Mouse (Mus musculus) kidney, embryonic 16.5 days (tissue): ENCODE results near the gene Tnfrsf11a. TPM values are rescaled to one million over a fixed set of nuclear protein-coding genes. Genes with fewer than 3 reads are reported as not detected.
"Not testable (repeated sequence)": the region's sequence is repeated elsewhere in the genome, so short reads cannot be mapped to it uniquely, and the experiment has no call there.

Experiments used
- ATAC-seq: fragments of 200-750 bp; cut with Nextera tagmentation; 2 replicates; pipeline ENCODE4 v1.8.0; 2017; ENCODE audit warnings: moderate TSS enrichment; ENCODE audit not compliant: low FRiP score, low TSS enrichment
- H3K27ac ChIP-seq: fragments of 300-500 bp; sonication (generic); 2 replicates; pipeline ENCODE4 v1.5.1; 2014; ENCODE audit warnings: low read length
- H3K27me3 ChIP-seq: fragments of 300-500 bp; sonication (generic); 2 replicates; pipeline ENCODE4 v1.6.1; 2014; ENCODE audit warnings: low read length, control low read depth, mixed read lengths; ENCODE audit not compliant: insufficient read depth
- H3K36me3 ChIP-seq: fragments of 300-500 bp; sonication (generic); 2 replicates; pipeline ENCODE4 v1.6.1; 2014; ENCODE audit warnings: low read length, control low read depth, mixed read lengths; ENCODE audit not compliant: insufficient read depth
- H3K4me1 ChIP-seq: fragments of 300-500 bp; sonication (generic); 2 replicates; pipeline ENCODE4 v1.6.1; 2014; ENCODE audit warnings: low read length, control low read depth, mixed read lengths; ENCODE audit not compliant: insufficient read depth
- H3K4me2 ChIP-seq: fragments of 300-500 bp; sonication (generic); replicated peaks from 2 replicates; pipeline ENCODE4 v1.6.1; 2014; ENCODE audit warnings: low read depth, low read length
- H3K4me3 ChIP-seq: fragments of 300-500 bp; sonication (generic); 2 replicates; pipeline ENCODE4 v1.5.1; 2014; ENCODE audit warnings: mild to moderate bottlenecking, low read length
- H3K9ac ChIP-seq: fragments of 300-500 bp; sonication (generic); replicated peaks from 2 replicates; pipeline ENCODE4 v1.6.1; 2014; ENCODE audit warnings: low read length
- H3K9me3 ChIP-seq: fragments of 300-500 bp; sonication (generic); 2 replicates; pipeline ENCODE4 v1.6.1; 2016; ENCODE audit warnings: low read length, control low read depth
- WGBS: fragments of 180-500 bp; shearing (Covaris S2); extraction: QIAGEN DNeasy Blood & Tissue Kit; methylation state at CpG from one replicate; pipeline ENCODE4 v1.1.7; 2014; 5-methylcytosine and 5-hydroxymethylcytosine counted together
- polyA plus RNA-seq: library from polyadenylated mRNA; unstranded; fragments of >200 nt; fragmentation: Nextera tagmentation; extraction: Ambion mirVana; gene quantifications from 2 replicates; pipeline ENCODE4 v1.2.1, GENCODE M21; 2015

The Tnfrsf11a gene
- polyA plus RNA-seq, 1 experiment from 2014 or later, result 1.3 TPM

GRCm38 (mm10) chr1:105805565-105805964, 25.0 kb downstream of the Tnfrsf11a start:
- Histone ChIP-seq H3K36me3 (no peaks in the 10 kb centered on the region), H3K27me3 (no peaks in the 10 kb centered on the region), H3K4me1 (no peaks in the 10 kb centered on the region), H3K9me3 (no peaks in the 10 kb centered on the region), H3K4me2 (no peak overlapping the region), H3K4me3 (no peak overlapping the region), H3K27ac (no peak overlapping the region), H3K9ac (no peak overlapping the region)
- 84% methylated on average over 4 of the region's 4 CpGs for WGBS
- ATAC-seq, result no peak

GRCm38 (mm10) chr1:105807028-105807722, 26.7 kb downstream of the Tnfrsf11a start:
- Histone ChIP-seq H3K36me3 (no peaks in the 10 kb centered on the region), H3K4me3 (no peak overlapping the region), H3K27ac (no peak overlapping the region), H3K9ac (no peak overlapping the region), H3K27me3 (no peaks in the 10 kb centered on the region), H3K4me2 (no peak overlapping the region), H3K9me3 (no peaks in the 10 kb centered on the region), H3K4me1 (no peaks in the 10 kb centered on the region)
- 86% methylated on average over 10 of the region's 10 CpGs for WGBS
- ATAC-seq, result no peak

GRCm38 (mm10) chr1:105812027-105812426, 31.5 kb downstream of the Tnfrsf11a start:
- not testable (repeated sequence) for ATAC-seq, H3K27ac ChIP-seq, H3K4me3 ChIP-seq, H3K4me2 ChIP-seq, H3K4me1 ChIP-seq, H3K36me3 ChIP-seq, H3K9me3 ChIP-seq, H3K27me3 ChIP-seq, H3K9ac ChIP-seq

- Histone ChIP-seq H3K9ac (no peak overlapping the region), H3K4me1 (peaks cover 10% of the 10 kb centered on the region; the same call in 1 of the 2 replicates), H3K4me2 (0 out of 2 replicates have a peak overlapping the region, but pooled peaks have one; percentile 13), H3K4me3 (no peak overlapping the region), H3K27ac (no peak overlapping the region), H3K9me3 (no peaks in the 10 kb centered on the region), H3K27me3 (no peaks in the 10 kb centered on the region), H3K36me3 (no peaks in the 10 kb centered on the region)
- 59% methylated on average over 20 of the region's 20 CpGs for WGBS
- peak; percentile 55 for ATAC-seq
These were observed 32.6 kb downstream of the Tnfrsf11a start for GRCm38 (mm10) chr1:105812960-105813708.

GRCm38 (mm10) chr1:105813709-105814061, 33.2 kb downstream of the Tnfrsf11a start:
- Histone ChIP-seq H3K9me3 (no peaks in the 10 kb centered on the region), H3K4me2 (0 out of 2 replicates have a peak overlapping the region, but pooled peaks have one; percentile 13), H3K27ac (no peak overlapping the region), H3K4me1 (peaks cover 10% of the 10 kb centered on the region; the same call in 1 of the 2 replicates), H3K9ac (no peak overlapping the region), H3K36me3 (no peaks in the 10 kb centered on the region), H3K27me3 (no peaks in the 10 kb centered on the region), H3K4me3 (no peak overlapping the region)
- no peak; the same call in 1 of the 2 replicates for ATAC-seq
- WGBS, result 51% methylated on average over 11 of the region's 11 CpGs

GRCm38 (mm10) chr1:105814402-105815270, 34.1 kb downstream of the Tnfrsf11a start:
- no peak overlapping the region for H3K4me2 ChIP-seq
- H3K9ac ChIP-seq, result no peak overlapping the region
- no peaks in the 10 kb centered on the region for H3K36me3 ChIP-seq
- no peak overlapping the region for H3K27ac ChIP-seq
- ATAC-seq, result no peak
- H3K9me3 ChIP-seq, result no peaks in the 10 kb centered on the region
- H3K27me3 ChIP-seq, result no peaks in the 10 kb centered on the region
- peaks cover 14% of the 10 kb centered on the region; the same call in 1 of the 2 replicates for H3K4me1 ChIP-seq
- WGBS, result 61% methylated on average over 14 of the region's 14 CpGs
- H3K4me3 ChIP-seq, result no peak overlapping the region

- Histone ChIP-seq H3K36me3 (no peaks in the 10 kb centered on the region), H3K27ac (no peak overlapping the region), H3K4me2 (no peak overlapping the region), H3K9ac (no peak overlapping the region), H3K9me3 (no peaks in the 10 kb centered on the region), H3K4me1 (peaks cover 14% of the 10 kb centered on the region; the same call in 1 of the 2 replicates), H3K4me3 (no peak overlapping the region), H3K27me3 (no peaks in the 10 kb centered on the region)
- 49% methylated on average over 2 of the region's 2 CpGs for WGBS
- ATAC-seq, result no peak
These were observed 34.8 kb downstream of the Tnfrsf11a start for GRCm38 (mm10) chr1:105815310-105815709.

GRCm38 (mm10) chr1:105815736-105816135, 35.2 kb downstream of the Tnfrsf11a start:
- WGBS, result 85% methylated on average over 3 of the region's 3 CpGs
- Histone ChIP-seq H3K9ac (no peak overlapping the region), H3K4me2 (no peak overlapping the region), H3K27me3 (no peaks in the 10 kb centered on the region), H3K9me3 (no peaks in the 10 kb centered on the region), H3K27ac (no peak overlapping the region), H3K4me1 (peaks cover 14% of the 10 kb centered on the region; the same call in 1 of the 2 replicates), H3K36me3 (no peaks in the 10 kb centered on the region), H3K4me3 (no peak overlapping the region)
- no peak for ATAC-seq

- H3K4me2 ChIP-seq, result no peak overlapping the region
- no peaks in the 10 kb centered on the region for H3K27me3 ChIP-seq
- no peaks in the 10 kb centered on the region for H3K9me3 ChIP-seq
- peaks cover 4% of the 10 kb centered on the region; the same call in 1 of the 2 replicates for H3K4me1 ChIP-seq
- 17% methylated on average over 6 of the region's 6 CpGs for WGBS
- no peaks in the 10 kb centered on the region for H3K36me3 ChIP-seq
- no peak overlapping the region for H3K9ac ChIP-seq
- no peak overlapping the region for H3K4me3 ChIP-seq
- ATAC-seq, result no peak
- no peak overlapping the region for H3K27ac ChIP-seq
These were observed 38.5 kb downstream of the Tnfrsf11a start for GRCm38 (mm10) chr1:105819031-105819430.
